In the genomic region with DNA sequence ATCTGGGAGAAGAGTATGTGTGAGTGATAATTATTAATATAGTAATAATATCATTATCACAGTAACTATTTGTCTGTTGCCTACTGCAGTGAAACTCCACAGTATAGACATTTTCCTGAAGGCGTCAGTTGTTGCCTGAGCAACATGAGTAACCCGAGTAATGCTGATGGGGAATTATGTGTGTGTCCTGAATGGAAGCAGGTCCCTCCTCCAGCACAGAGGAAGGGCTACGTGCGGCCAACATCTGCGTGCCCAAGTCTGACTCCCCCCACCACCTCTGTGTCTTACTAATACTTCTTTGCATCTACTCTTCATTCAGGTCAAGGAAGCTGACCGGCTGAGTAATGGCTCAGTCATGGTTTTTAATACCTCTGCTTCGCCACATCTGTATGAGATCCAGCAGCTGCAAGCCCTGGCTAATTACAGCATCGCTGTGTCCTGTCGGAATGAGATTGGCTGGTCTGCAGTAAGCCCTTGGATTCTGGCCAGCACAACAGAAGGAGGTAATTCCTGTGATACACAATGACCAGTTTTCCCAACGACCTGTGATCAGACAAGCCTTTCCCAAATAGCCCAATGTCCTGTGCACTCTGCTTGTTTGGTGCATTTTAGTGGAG, we compare ENCODE assay signal across 8 mouse cellular contexts. TPM values are rescaled to one million over a fixed set of nuclear protein-coding genes. Genes with fewer than 3 reads are reported as not detected.
DNase-seq lines count a peak whose midpoint lies in the region; ATAC-seq and TF ChIP-seq lines count a peak whose summit lies in the region.

No protein-coding gene starts in this region.

- H3K27ac ChIP-seq in forebrain, embryonic 13.5 days: no peak overlapping the region
- no peak overlapping the region for H3K27ac ChIP-seq in forebrain, embryonic 10.5 days
- H3K27ac ChIP-seq in lung, postnatal 0 days (ENCODE audit: low read length): no peak overlapping the region
- H3K27ac ChIP-seq in heart, postnatal 0 days (ENCODE audit: low read depth): no peak overlapping the region
- no peak overlapping the region for H3K27ac ChIP-seq in neural tube, embryonic 14.5 days (ENCODE audit: low read depth, low read length)

- H3K27me3 ChIP-seq in forebrain, embryonic 13.5 days: no peaks in the 10 kb centered on the region
- H3K27me3 ChIP-seq in forebrain, embryonic 10.5 days (ENCODE audit: poor library complexity, severe bottlenecking): no peaks in the 10 kb centered on the region
- H3K27me3 ChIP-seq in lung, postnatal 0 days (replicated peaks; ENCODE audit: insufficient read depth, low read length): no peaks in the 10 kb centered on the region
- H3K27me3 ChIP-seq in heart, postnatal 0 days (ENCODE audit: control insufficient read depth, insufficient read depth, low read length): no peaks in the 10 kb centered on the region
- no peaks in the 10 kb centered on the region for H3K27me3 ChIP-seq in neural tube, embryonic 14.5 days (ENCODE audit: control insufficient read depth, insufficient read depth, low read length)

- TF ChIP-seq EP300 in lung, postnatal 0 days (IDR thresholded peaks at IDR 0.05): no peak
- TF ChIP-seq EP300 in heart, postnatal 0 days (IDR thresholded peaks at IDR 0.05; ENCODE audit: low read depth): no peak

- H3K4me1 ChIP-seq in forebrain, embryonic 13.5 days: peaks cover 7% of the 10 kb centered on the region
- H3K4me1 ChIP-seq in forebrain, embryonic 10.5 days: peaks cover 4% of the 10 kb centered on the region; the same call in 1 of the 2 replicates
- H3K4me1 ChIP-seq in lung, postnatal 0 days (ENCODE audit: insufficient read depth, low read depth, low read length): peaks cover 6% of the 10 kb centered on the region; the same call in 1 of the 2 replicates
- H3K4me1 ChIP-seq in lung, adult 2 months (ENCODE audit: control insufficient read depth, insufficient read depth, low read length): peaks cover 8% of the 10 kb centered on the region; the same call in 1 of the 2 replicates
- peaks cover 14% of the 10 kb centered on the region for H3K4me1 ChIP-seq in heart, postnatal 0 days (ENCODE audit: control insufficient read depth, insufficient read depth)
- peaks cover 4% of the 10 kb centered on the region; the same call in 1 of the 2 replicates for H3K4me1 ChIP-seq in neural tube, embryonic 14.5 days (ENCODE audit: control insufficient read depth, insufficient read depth, low read length)

- H3K36me3 ChIP-seq in forebrain, embryonic 13.5 days (ENCODE audit: poor library complexity, severe bottlenecking): no peaks in the 10 kb centered on the region
- peaks cover 29% of the 10 kb centered on the region for H3K36me3 ChIP-seq in forebrain, embryonic 10.5 days (replicated peaks)
- peaks cover 17% of the 10 kb centered on the region; the same call in 1 of the 2 replicates for H3K36me3 ChIP-seq in lung, postnatal 0 days (ENCODE audit: insufficient read depth, low read length)
- H3K36me3 ChIP-seq in heart, postnatal 0 days (replicated peaks; ENCODE audit: control insufficient read depth, insufficient read depth, low read length): peaks cover 29% of the 10 kb centered on the region
- no peaks in the 10 kb centered on the region for H3K36me3 ChIP-seq in neural tube, embryonic 14.5 days (ENCODE audit: control insufficient read depth, insufficient read depth, low read length)

- H3K9ac ChIP-seq in forebrain, embryonic 13.5 days: no peak overlapping the region
- H3K9ac ChIP-seq in lung, postnatal 0 days (replicated peaks; ENCODE audit: low read depth): no peak overlapping the region
- H3K9ac ChIP-seq in heart, postnatal 0 days (replicated peaks; ENCODE audit: low read depth, low read length): no peak overlapping the region
- no peak overlapping the region for H3K9ac ChIP-seq in neural tube, embryonic 14.5 days (replicated peaks; ENCODE audit: low read depth, low read length)

- 42% methylated on average over 10 of the region's 10 CpGs for WGBS in forebrain, embryonic 13.5 days
- WGBS in forebrain, embryonic 10.5 days: 78% methylated on average over 10 of the region's 10 CpGs
- WGBS in lung, postnatal 0 days: 59% methylated on average over 10 of the region's 10 CpGs
- 57% methylated on average over 10 of the region's 10 CpGs for WGBS in lung, adult 2 months
- WGBS in heart, postnatal 0 days: 30% methylated on average over 10 of the region's 10 CpGs
- 36% methylated on average over 10 of the region's 10 CpGs for WGBS in neural tube, embryonic 14.5 days

- no peak for TF ChIP-seq CTCF in lung, postnatal 0 days (IDR thresholded peaks at IDR 0.05)
- no peak for TF ChIP-seq CTCF in lung, adult 2 months (IDR thresholded peaks at IDR 0.05; ENCODE audit: insufficient read depth, low read length)
- no peak for TF ChIP-seq CTCF in heart, postnatal 0 days (IDR thresholded peaks at IDR 0.05; ENCODE audit: low read depth)

- no peak for DNase-seq in forebrain, embryonic 10.5 days (ENCODE audit: extremely low spot score, low spot score)
- peak; percentile 30 for DNase-seq in lung, postnatal 0 days (ENCODE audit: low spot score)
- DNase-seq in lung, adult 2 months: no peak
- DNase-seq in heart, postnatal 0 days (ENCODE audit: low spot score): peak; percentile 46
- no peak for DNase-seq in embryo, embryonic 11 days
- no peak for DNase-seq in gastrocnemius, postnatal 25 days

- no peak overlapping the region for H3K4me2 ChIP-seq in forebrain, embryonic 13.5 days
- H3K4me2 ChIP-seq in lung, postnatal 0 days (replicated peaks; ENCODE audit: low read depth, low read length): no peak overlapping the region
- no peak overlapping the region for H3K4me2 ChIP-seq in heart, postnatal 0 days (ENCODE audit: low read depth, low read length)
- no peak overlapping the region for H3K4me2 ChIP-seq in neural tube, embryonic 14.5 days (ENCODE audit: low read depth, low read length)

- no peak for TF ChIP-seq POLR2A in lung, adult 2 months (IDR thresholded peaks at IDR 0.05; ENCODE audit: borderline replicate concordance, extremely low read depth, low read depth, low read length)

- no peak overlapping the region for H3K4me3 ChIP-seq in forebrain, embryonic 13.5 days
- no peak overlapping the region for H3K4me3 ChIP-seq in forebrain, embryonic 10.5 days
- H3K4me3 ChIP-seq in lung, postnatal 0 days (ENCODE audit: low read depth, low read length): no peak overlapping the region
- no peak overlapping the region for H3K4me3 ChIP-seq in lung, adult 2 months (replicated peaks; ENCODE audit: extremely low read depth, low read depth, low read length)
- H3K4me3 ChIP-seq in heart, postnatal 0 days (ENCODE audit: low read depth, low read length): no peak overlapping the region
- H3K4me3 ChIP-seq in neural tube, embryonic 14.5 days (ENCODE audit: low read depth, low read length): no peak overlapping the region

- H3K9me3 ChIP-seq in forebrain, embryonic 13.5 days (replicated peaks): no peaks in the 10 kb centered on the region
- no peaks in the 10 kb centered on the region for H3K9me3 ChIP-seq in forebrain, embryonic 10.5 days
- H3K9me3 ChIP-seq in lung, postnatal 0 days (ENCODE audit: low read length): no peaks in the 10 kb centered on the region
- no peaks in the 10 kb centered on the region for H3K9me3 ChIP-seq in heart, postnatal 0 days (replicated peaks; ENCODE audit: control insufficient read depth, low read length)
- H3K9me3 ChIP-seq in neural tube, embryonic 14.5 days (ENCODE audit: control insufficient read depth, low read length): no peaks in the 10 kb centered on the region

- ATAC-seq in forebrain, embryonic 13.5 days: peak; percentile 38; the same call in 1 of the 2 replicates
- ATAC-seq in lung, postnatal 0 days: no peak
- ATAC-seq in heart, postnatal 0 days (ENCODE audit: insufficient read depth, low read depth): no peak
- ATAC-seq in neural tube, embryonic 14.5 days (ENCODE audit: low read depth): peak; percentile 61

RNA-seq across cellular contexts. Expression of gene Tmem87b, which starts 59.1 kb away (rescaled TPM):
- polyA plus RNA-seq in forebrain, embryonic 13.5 days (2015; fragmentation: Nextera tagmentation; extraction: Ambion mirVana): 33.8 and 36.8 TPM in 2 replicates
- polyA plus RNA-seq in forebrain, embryonic 10.5 days (2016; fragmentation: Nextera tagmentation; extraction: Ambion mirVana): 23.6 and 24.7 TPM in 2 replicates
- polyA plus RNA-seq in lung, postnatal 0 days (2015; fragmentation: Nextera tagmentation; extraction: Ambion mirVana): 40.0 and 40.3 TPM in 2 replicates
- 11.1 and 18.5 TPM in 2 replicates for polyA plus RNA-seq in lung, adult 2 months (2012; rRNA removed)
- total RNA-seq in heart, postnatal 0 days (2014; rRNA removed; ENCODE audit: low replicate concordance): 23.7 and 27.9 TPM in 2 replicates
- polyA plus RNA-seq in heart, postnatal 0 days (2015; fragmentation: Nextera tagmentation; extraction: Ambion mirVana): 25.8 and 29.5 TPM in 2 replicates
- 37.1 and 41.0 TPM in 2 replicates for polyA plus RNA-seq in neural tube, embryonic 14.5 days (2014; fragmentation: Nextera tagmentation; extraction: Ambion mirVana)
- total RNA-seq in gastrocnemius, postnatal 25 days (2021): 10 to 100 TPM; 10.6 to 12.2 TPM

Comparison
In these comparisons a context has a peak if more than half of its experiments do, and no peak if none do; other contexts are left out.
1. DNase-seq: peak in lung, postnatal 0 days (single experiment) and heart, postnatal 0 days (single experiment); none in forebrain, embryonic 10.5 days (single experiment), lung, adult 2 months (single experiment), embryo, embryonic 11 days (single experiment) and gastrocnemius, postnatal 25 days (single experiment).
2. ATAC-seq: peak in forebrain, embryonic 13.5 days (single experiment) and neural tube, embryonic 14.5 days (single experiment); none in lung, postnatal 0 days (single experiment) and heart, postnatal 0 days (single experiment).